In the genomic region with DNA sequence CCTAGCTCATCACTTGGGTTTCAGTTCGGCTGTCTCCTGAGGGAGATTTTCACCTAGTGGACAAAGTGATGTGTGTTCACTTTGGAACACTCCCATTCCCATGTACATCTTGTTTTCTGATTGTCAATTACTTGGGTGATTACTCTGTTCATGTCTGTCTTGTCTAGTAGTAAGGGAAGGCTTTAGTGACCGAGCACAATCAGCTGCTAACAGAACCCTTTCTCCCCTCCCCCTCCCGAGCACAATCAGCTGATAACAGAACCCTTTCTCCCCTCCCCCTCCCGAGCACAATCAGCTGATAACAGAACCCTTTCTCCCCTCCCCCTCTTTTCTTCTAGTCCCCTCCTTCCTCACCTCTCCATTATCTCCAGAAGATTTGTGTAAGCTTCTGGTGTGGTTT, we compare ENCODE assay signal across 31 mouse cellular contexts.
DNase-seq lines count a peak whose midpoint lies in the region; ATAC-seq and TF ChIP-seq lines count a peak whose summit lies in the region.
"Had no signal": no experiment of that assay in that cellular context is flagged by ENCODE, and none has a peak within 500 bp of the region (broad histone marks: within the 10 kb centered on the region; RNA-seq: fewer than 3 reads in every experiment).

No protein-coding gene starts in this region.

- no peak for DNase-seq in heart, adult 2 months
- DNase-seq in midbrain, embryonic 11.5 days (ENCODE audit: low spot score, missing footprints) = no peak
- no peak for DNase-seq in urinary bladder, postnatal 36 days (ENCODE audit: low spot score in 2 of 2)
- no peak for DNase-seq in kidney, postnatal 25 days
- DNase-seq: adrenal gland, adult 2 months; adrenal gland, postnatal 36 days; cerebellum, adult 18-20 months; cerebellum, postnatal 10 days; gastrocnemius, postnatal 14 days; heart, adult 11 months; kidney, adult 18-20 months; kidney, postnatal 36 days; layer of hippocampus, postnatal 36 days; right cerebral cortex, adult 18-20 months; right cerebral cortex, postnatal 4 days; thymus, adult 18-20 months; thymus, postnatal 36 days had no signal

- H3K27ac ChIP-seq in heart, embryonic 12.5 days (ENCODE audit: poor library complexity, severe bottlenecking) = peak overlapping the region; percentile 36
- no peak overlapping the region for H3K27ac ChIP-seq in heart, adult 2 months
- H3K27ac ChIP-seq in midbrain, embryonic 11.5 days (ENCODE audit: low read depth, low read length) = no peak overlapping the region
- no peak overlapping the region for H3K27ac ChIP-seq in midbrain, embryonic 13.5 days
- H3K27ac ChIP-seq in liver, embryonic 12.5 days = peak overlapping the region; percentile 65; the same call in 1 of the 2 replicates
- H3K27ac ChIP-seq in liver, embryonic 16.5 days (ENCODE audit: low read length) = no peak overlapping the region
- H3K27ac ChIP-seq: forebrain, embryonic 13.5 days; hindbrain, embryonic 15.5 days; kidney, embryonic 15.5 days; limb, embryonic 10.5 days; limb, embryonic 15.5 days; lung, embryonic 15.5 days; midbrain, embryonic 12.5 days; neural tube, embryonic 15.5 days; stomach, postnatal 0 days had no signal

- no peak overlapping the region for H3K4me2 ChIP-seq in heart, embryonic 12.5 days
- H3K4me2 ChIP-seq in midbrain, embryonic 11.5 days = no peak overlapping the region
- H3K4me2 ChIP-seq in midbrain, embryonic 13.5 days (replicated peaks) = no peak overlapping the region
- H3K4me2 ChIP-seq in liver, embryonic 12.5 days = peak overlapping the region; percentile 54
- no peak overlapping the region for H3K4me2 ChIP-seq in liver, embryonic 16.5 days (ENCODE audit: low read depth, low read length)
- H3K4me2 ChIP-seq: forebrain, embryonic 13.5 days; hindbrain, embryonic 15.5 days; kidney, embryonic 15.5 days; limb, embryonic 15.5 days; lung, embryonic 15.5 days; midbrain, embryonic 12.5 days; neural tube, embryonic 15.5 days had no signal

- no peaks in the 10 kb centered on the region for H3K79me2 ChIP-seq in heart, adult 2 months (replicated peaks; ENCODE audit: control insufficient read depth, insufficient read depth, low read length)

- peaks cover 11% of the 10 kb centered on the region for H3K4me1 ChIP-seq in heart, embryonic 12.5 days (replicated peaks)
- H3K4me1 ChIP-seq in heart, adult 2 months (ENCODE audit: control insufficient read depth, insufficient read depth, low read length) = no peaks in the 10 kb centered on the region; the same call in 1 of the 2 replicates
- H3K4me1 ChIP-seq in midbrain, embryonic 11.5 days (ENCODE audit: control insufficient read depth, insufficient read depth, low read length) = no peaks in the 10 kb centered on the region
- no peaks in the 10 kb centered on the region for H3K4me1 ChIP-seq in midbrain, embryonic 13.5 days (replicated peaks)
- peaks cover 18% of the 10 kb centered on the region for H3K4me1 ChIP-seq in liver, embryonic 12.5 days
- H3K4me1 ChIP-seq in liver, embryonic 16.5 days (ENCODE audit: control insufficient read depth, low read depth, low read length) = no peaks in the 10 kb centered on the region
- H3K4me1 ChIP-seq: forebrain, embryonic 13.5 days; hindbrain, embryonic 15.5 days; kidney, embryonic 15.5 days; limb, embryonic 10.5 days; limb, embryonic 15.5 days; lung, embryonic 15.5 days; midbrain, embryonic 12.5 days; neural tube, embryonic 15.5 days had no signal

- no peaks in the 10 kb centered on the region for H3K9me3 ChIP-seq in heart, embryonic 12.5 days (replicated peaks)
- H3K9me3 ChIP-seq in midbrain, embryonic 11.5 days (ENCODE audit: control insufficient read depth, low read length) = no peaks in the 10 kb centered on the region
- H3K9me3 ChIP-seq in midbrain, embryonic 13.5 days = no peaks in the 10 kb centered on the region
- H3K9me3 ChIP-seq in liver, embryonic 12.5 days (replicated peaks) = no peaks in the 10 kb centered on the region
- H3K9me3 ChIP-seq in liver, embryonic 16.5 days (replicated peaks; ENCODE audit: control insufficient read depth, low read length) = no peaks in the 10 kb centered on the region
- H3K9me3 ChIP-seq: forebrain, embryonic 13.5 days; hindbrain, embryonic 15.5 days; kidney, embryonic 15.5 days; limb, embryonic 10.5 days; limb, embryonic 15.5 days; lung, embryonic 15.5 days; midbrain, embryonic 12.5 days; neural tube, embryonic 15.5 days had no signal

- TF ChIP-seq EP300 in heart, adult 2 months (IDR thresholded peaks at IDR 0.05; ENCODE audit: insufficient read depth, low read depth, low read length) = no peak

- H3K27me3 ChIP-seq in heart, embryonic 12.5 days (replicated peaks) = no peaks in the 10 kb centered on the region
- H3K27me3 ChIP-seq in heart, adult 2 months (ENCODE audit: control insufficient read depth, insufficient read depth, low read length) = no peaks in the 10 kb centered on the region
- H3K27me3 ChIP-seq in midbrain, embryonic 11.5 days (ENCODE audit: control insufficient read depth, insufficient read depth, low read length) = no peaks in the 10 kb centered on the region
- no peaks in the 10 kb centered on the region for H3K27me3 ChIP-seq in midbrain, embryonic 13.5 days
- H3K27me3 ChIP-seq in liver, embryonic 12.5 days (replicated peaks) = no peaks in the 10 kb centered on the region
- no peaks in the 10 kb centered on the region for H3K27me3 ChIP-seq in liver, embryonic 16.5 days (ENCODE audit: control insufficient read depth, insufficient read depth, low read depth, low read length)
- H3K27me3 ChIP-seq: forebrain, embryonic 13.5 days; hindbrain, embryonic 15.5 days; kidney, embryonic 15.5 days; limb, embryonic 15.5 days; lung, embryonic 15.5 days; midbrain, embryonic 12.5 days; neural tube, embryonic 15.5 days had no signal

- TF ChIP-seq CTCF in heart, adult 2 months (IDR thresholded peaks at IDR 0.05) = no peak

- intact Hi-C loops in heart, adult 2 months (cut with DNase I) = no loop called here

- no peak overlapping the region for H3K9ac ChIP-seq in heart, embryonic 12.5 days
- H3K9ac ChIP-seq in heart, adult 2 months (ENCODE audit: low read depth, low read length) = no peak overlapping the region
- H3K9ac ChIP-seq in midbrain, embryonic 11.5 days (ENCODE audit: low read length) = no peak overlapping the region
- no peak overlapping the region for H3K9ac ChIP-seq in midbrain, embryonic 13.5 days (replicated peaks)
- no peak overlapping the region for H3K9ac ChIP-seq in liver, embryonic 12.5 days
- no peak overlapping the region for H3K9ac ChIP-seq in liver, embryonic 16.5 days (ENCODE audit: low read depth, low read length)
- H3K9ac ChIP-seq: forebrain, embryonic 13.5 days; hindbrain, embryonic 15.5 days; kidney, embryonic 15.5 days; limb, embryonic 15.5 days; lung, embryonic 15.5 days; midbrain, embryonic 12.5 days; neural tube, embryonic 15.5 days had no signal

- no peaks in the 10 kb centered on the region for H3K36me3 ChIP-seq in heart, embryonic 12.5 days
- H3K36me3 ChIP-seq in heart, adult 2 months (ENCODE audit: control insufficient read depth, insufficient read depth, low read length) = no peaks in the 10 kb centered on the region
- no peaks in the 10 kb centered on the region for H3K36me3 ChIP-seq in midbrain, embryonic 11.5 days (ENCODE audit: control insufficient read depth, insufficient read depth, low read length)
- H3K36me3 ChIP-seq in midbrain, embryonic 13.5 days = no peaks in the 10 kb centered on the region
- H3K36me3 ChIP-seq in liver, embryonic 12.5 days = no peaks in the 10 kb centered on the region
- no peaks in the 10 kb centered on the region for H3K36me3 ChIP-seq in liver, embryonic 16.5 days (ENCODE audit: control insufficient read depth, insufficient read depth)
- H3K36me3 ChIP-seq: hindbrain, embryonic 15.5 days; kidney, embryonic 15.5 days; limb, embryonic 10.5 days; limb, embryonic 15.5 days; lung, embryonic 15.5 days; midbrain, embryonic 12.5 days; neural tube, embryonic 15.5 days had no signal

- peak; percentile 94 for ATAC-seq in heart, embryonic 12.5 days (ENCODE audit: insufficient number of reproducible peaks, low FRiP score)
- 0 out of 2 replicates have a peak, but pooled peaks have one; percentile 13 for ATAC-seq in midbrain, embryonic 11.5 days (ENCODE audit: low FRiP score)
- no peak for ATAC-seq in midbrain, embryonic 13.5 days
- peak; percentile 93 for ATAC-seq in liver, embryonic 12.5 days
- ATAC-seq in liver, embryonic 16.5 days (ENCODE audit: low read depth) = peak; percentile 71
- ATAC-seq: CD4-positive, CD25-positive, alpha-beta regulatory T cell, adult 4 months; forebrain, embryonic 13.5 days had no signal

- H3K4me3 ChIP-seq in heart, embryonic 12.5 days = no peak overlapping the region
- no peak overlapping the region for H3K4me3 ChIP-seq in heart, adult 2 months
- H3K4me3 ChIP-seq in midbrain, embryonic 11.5 days (ENCODE audit: low read depth, low read length) = no peak overlapping the region
- H3K4me3 ChIP-seq in midbrain, embryonic 13.5 days (replicated peaks) = no peak overlapping the region
- H3K4me3 ChIP-seq in liver, embryonic 12.5 days = no peak overlapping the region
- H3K4me3 ChIP-seq in liver, embryonic 16.5 days (ENCODE audit: low read depth, low read length) = no peak overlapping the region
- H3K4me3 ChIP-seq: forebrain, embryonic 13.5 days; hindbrain, embryonic 15.5 days; kidney, embryonic 15.5 days; limb, embryonic 10.5 days; limb, embryonic 15.5 days; lung, embryonic 15.5 days; midbrain, embryonic 12.5 days; neural tube, embryonic 15.5 days had no signal

- no peak for TF ChIP-seq POLR2A in heart, adult 2 months (IDR thresholded peaks at IDR 0.05; ENCODE audit: insufficient read depth, low read depth, low read length)

- WGBS in heart, embryonic 12.5 days = 10% methylated on average over 4 of the region's 4 CpGs
- 22% methylated on average over 4 of the region's 4 CpGs for WGBS in heart, adult 2 months
- WGBS in midbrain, embryonic 11.5 days = 57% methylated on average over 4 of the region's 4 CpGs
- 37% methylated on average over 4 of the region's 4 CpGs for WGBS in midbrain, embryonic 13.5 days
- WGBS in liver, embryonic 12.5 days (ENCODE audit: insufficient replicate concordance) = 12% methylated on average over 4 of the region's 4 CpGs
- 9% methylated on average over 4 of the region's 4 CpGs for WGBS in liver, embryonic 16.5 days (ENCODE audit: insufficient replicate concordance)

Comparison
In these comparisons a context has a peak if more than half of its experiments do, and no peak if none do; other contexts are left out.
1. H3K27ac ChIP-seq: peak in heart, embryonic 12.5 days (single experiment) and liver, embryonic 12.5 days (single experiment); none in heart, adult 2 months (single experiment), midbrain, embryonic 11.5 days (single experiment), midbrain, embryonic 13.5 days (single experiment) and liver, embryonic 16.5 days (single experiment).